Comparison of ENCODE assay signal across 20 mouse cellular contexts in the genomic region with DNA sequence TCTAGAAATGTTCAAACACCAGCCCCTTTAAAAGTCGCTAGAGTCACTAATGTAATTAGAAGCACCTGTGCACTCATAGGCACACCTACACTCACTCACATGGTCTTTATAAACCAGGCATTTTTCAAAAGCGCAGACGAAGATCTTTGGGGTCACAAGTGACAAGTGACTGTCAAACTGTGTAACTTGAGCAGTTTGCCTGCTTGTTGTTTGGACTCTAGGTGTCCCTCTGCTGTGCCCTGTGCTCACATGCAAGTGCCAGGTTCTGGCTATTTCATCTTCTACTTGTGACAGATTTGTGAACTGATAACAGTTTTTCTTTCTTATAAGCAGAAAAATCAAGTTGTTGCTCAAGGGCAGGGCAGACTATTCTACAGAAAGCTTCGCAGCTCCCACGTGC. TPM values are rescaled to one million over a fixed set of nuclear protein-coding genes. Genes with fewer than 3 reads are reported as not detected.
DNase-seq lines count a peak whose midpoint lies in the region; ATAC-seq and TF ChIP-seq lines count a peak whose summit lies in the region.
"Had no signal": no experiment of that assay in that cellular context is flagged by ENCODE, and none has a peak within 500 bp of the region (broad histone marks: within the 10 kb centered on the region; RNA-seq: fewer than 3 reads in every experiment).

No protein-coding gene starts in this region.

- TF ChIP-seq EP300 in lung, postnatal 0 days (IDR thresholded peaks at IDR 0.05) = no peak

- WGBS in forebrain, embryonic 13.5 days = 87% methylated on average over 5 of the region's 5 CpGs
- WGBS in forebrain, embryonic 10.5 days = 79% methylated on average over 5 of the region's 5 CpGs
- WGBS in intestine, embryonic 14.5 days = 77% methylated on average over 5 of the region's 5 CpGs
- WGBS in intestine, embryonic 15.5 days = 78% methylated on average over 5 of the region's 5 CpGs
- 57% methylated on average over 5 of the region's 5 CpGs for WGBS in lung, postnatal 0 days
- WGBS in embryonic facial prominence, embryonic 14.5 days = 56% methylated on average over 5 of the region's 5 CpGs

- H3K36me3 ChIP-seq in forebrain, embryonic 13.5 days (ENCODE audit: poor library complexity, severe bottlenecking) = peaks cover 39% of the 10 kb centered on the region
- H3K36me3 ChIP-seq in forebrain, embryonic 10.5 days (replicated peaks) = peaks cover 50% of the 10 kb centered on the region
- peaks cover 29% of the 10 kb centered on the region for H3K36me3 ChIP-seq in intestine, embryonic 14.5 days (ENCODE audit: control insufficient read depth, insufficient read depth, low read length)
- peaks cover 5% of the 10 kb centered on the region; the same call in 1 of the 2 replicates for H3K36me3 ChIP-seq in intestine, embryonic 15.5 days
- H3K36me3 ChIP-seq in lung, postnatal 0 days (ENCODE audit: insufficient read depth, low read length) = peaks cover 3% of the 10 kb centered on the region
- peaks cover 41% of the 10 kb centered on the region for H3K36me3 ChIP-seq in embryonic facial prominence, embryonic 14.5 days (ENCODE audit: control insufficient read depth, insufficient read depth, low read length)

- no peak for DNase-seq in forebrain, embryonic 10.5 days (ENCODE audit: extremely low spot score, low spot score)
- no peak for DNase-seq in intestine, embryonic 14.5 days (ENCODE audit: low spot score)
- no peak for DNase-seq in lung, postnatal 0 days (ENCODE audit: low spot score)
- DNase-seq in lung, postnatal 10 days = no peak
- DNase-seq in embryonic facial prominence, embryonic 14.5 days (ENCODE audit: low spot score) = no peak
- no peak for DNase-seq in cerebellum, adult 11 months
- DNase-seq: adrenal gland, postnatal 25 days; cerebellum, adult 11-12 months; cerebellum, postnatal 14 days; heart, postnatal 4 days; layer of hippocampus, postnatal 36 days; lung, adult 18-20 months; right cerebral cortex, adult 18-20 months; thymus, postnatal 25 days had no signal

- H3K9ac ChIP-seq in forebrain, embryonic 13.5 days = peak overlapping the region; percentile 34
- H3K9ac ChIP-seq in intestine, embryonic 14.5 days (ENCODE audit: low read length) = no peak overlapping the region
- no peak overlapping the region for H3K9ac ChIP-seq in intestine, embryonic 15.5 days
- 0 out of 2 replicates have a peak overlapping the region, but pooled peaks have one; percentile 19 for H3K9ac ChIP-seq in lung, postnatal 0 days (replicated peaks; ENCODE audit: low read depth)
- peak overlapping the region; percentile 15; the same call in 1 of the 2 replicates for H3K9ac ChIP-seq in embryonic facial prominence, embryonic 14.5 days (ENCODE audit: low read depth, low read length)
- H3K9ac ChIP-seq: forebrain, embryonic 15.5 days had no signal

- ATAC-seq in forebrain, embryonic 13.5 days = no peak
- no peak for ATAC-seq in intestine, embryonic 14.5 days (replicated peaks; ENCODE audit: low FRiP score, low TSS enrichment, low read depth)
- ATAC-seq in intestine, embryonic 15.5 days = no peak
- ATAC-seq in lung, postnatal 0 days = no peak
- no peak for ATAC-seq in embryonic facial prominence, embryonic 14.5 days (ENCODE audit: low read depth)
- ATAC-seq: forebrain, embryonic 15.5 days had no signal

- H3K4me1 ChIP-seq in forebrain, embryonic 13.5 days = peaks cover 34% of the 10 kb centered on the region
- peaks cover 37% of the 10 kb centered on the region for H3K4me1 ChIP-seq in forebrain, embryonic 10.5 days
- H3K4me1 ChIP-seq in intestine, embryonic 14.5 days (replicated peaks; ENCODE audit: control insufficient read depth, insufficient read depth, low read length) = peaks cover 27% of the 10 kb centered on the region
- peaks cover 16% of the 10 kb centered on the region for H3K4me1 ChIP-seq in intestine, embryonic 15.5 days (replicated peaks)
- peaks cover 21% of the 10 kb centered on the region; the same call in 1 of the 2 replicates for H3K4me1 ChIP-seq in lung, postnatal 0 days (ENCODE audit: insufficient read depth, low read depth, low read length)
- H3K4me1 ChIP-seq in embryonic facial prominence, embryonic 14.5 days (ENCODE audit: control insufficient read depth, insufficient read depth, low read length) = peaks cover 21% of the 10 kb centered on the region

- H3K4me3 ChIP-seq in forebrain, embryonic 13.5 days = no peak overlapping the region
- H3K4me3 ChIP-seq in forebrain, embryonic 10.5 days = no peak overlapping the region
- H3K4me3 ChIP-seq in intestine, embryonic 14.5 days (ENCODE audit: low read depth, low read length) = no peak overlapping the region
- H3K4me3 ChIP-seq in intestine, embryonic 15.5 days (replicated peaks) = no peak overlapping the region
- no peak overlapping the region for H3K4me3 ChIP-seq in lung, postnatal 0 days (ENCODE audit: low read depth, low read length)
- H3K4me3 ChIP-seq in embryonic facial prominence, embryonic 14.5 days (ENCODE audit: low read depth, low read length) = no peak overlapping the region
- H3K4me3 ChIP-seq: forebrain, embryonic 15.5 days; layer of hippocampus, adult 2 months had no signal

- no peak overlapping the region for H3K4me2 ChIP-seq in forebrain, embryonic 13.5 days
- H3K4me2 ChIP-seq in intestine, embryonic 14.5 days (ENCODE audit: low read length) = 0 out of 2 replicates have a peak overlapping the region, but pooled peaks have one; percentile 4
- no peak overlapping the region for H3K4me2 ChIP-seq in intestine, embryonic 15.5 days (replicated peaks)
- H3K4me2 ChIP-seq in lung, postnatal 0 days (replicated peaks; ENCODE audit: low read depth, low read length) = no peak overlapping the region
- peak overlapping the region; percentile 10; the same call in 1 of the 2 replicates for H3K4me2 ChIP-seq in embryonic facial prominence, embryonic 14.5 days (ENCODE audit: low read depth, low read length)
- H3K4me2 ChIP-seq: forebrain, embryonic 15.5 days; midbrain, embryonic 11.5 days had no signal

- no peaks in the 10 kb centered on the region for H3K9me3 ChIP-seq in forebrain, embryonic 13.5 days (replicated peaks)
- H3K9me3 ChIP-seq in forebrain, embryonic 10.5 days = no peaks in the 10 kb centered on the region
- no peaks in the 10 kb centered on the region for H3K9me3 ChIP-seq in intestine, embryonic 14.5 days (ENCODE audit: control insufficient read depth, low read length)
- no peaks in the 10 kb centered on the region for H3K9me3 ChIP-seq in intestine, embryonic 15.5 days
- no peaks in the 10 kb centered on the region for H3K9me3 ChIP-seq in lung, postnatal 0 days (ENCODE audit: low read length)
- H3K9me3 ChIP-seq in embryonic facial prominence, embryonic 14.5 days (ENCODE audit: control insufficient read depth, low read length) = no peaks in the 10 kb centered on the region
- H3K9me3 ChIP-seq: forebrain, embryonic 15.5 days had no signal

- no peak overlapping the region for H3K27ac ChIP-seq in forebrain, embryonic 13.5 days
- no peak overlapping the region for H3K27ac ChIP-seq in forebrain, embryonic 10.5 days
- H3K27ac ChIP-seq in intestine, embryonic 14.5 days (ENCODE audit: low read depth) = no peak overlapping the region
- no peak overlapping the region for H3K27ac ChIP-seq in intestine, embryonic 15.5 days
- H3K27ac ChIP-seq in lung, postnatal 0 days (ENCODE audit: low read length) = no peak overlapping the region
- H3K27ac ChIP-seq in embryonic facial prominence, embryonic 14.5 days (replicated peaks; ENCODE audit: low read depth, low read length) = no peak overlapping the region
- H3K27ac ChIP-seq: forebrain, embryonic 15.5 days; layer of hippocampus, adult 2 months; macrophage had no signal

- no peak for TF ChIP-seq CTCF in lung, postnatal 0 days (IDR thresholded peaks at IDR 0.05)

- H3K27me3 ChIP-seq in forebrain, embryonic 13.5 days = no peaks in the 10 kb centered on the region
- no peaks in the 10 kb centered on the region for H3K27me3 ChIP-seq in forebrain, embryonic 10.5 days (ENCODE audit: poor library complexity, severe bottlenecking)
- no peaks in the 10 kb centered on the region for H3K27me3 ChIP-seq in intestine, embryonic 14.5 days (replicated peaks; ENCODE audit: control insufficient read depth, insufficient read depth, low read length)
- H3K27me3 ChIP-seq in intestine, embryonic 15.5 days (replicated peaks) = no peaks in the 10 kb centered on the region
- no peaks in the 10 kb centered on the region for H3K27me3 ChIP-seq in lung, postnatal 0 days (replicated peaks; ENCODE audit: insufficient read depth, low read length)
- H3K27me3 ChIP-seq in embryonic facial prominence, embryonic 14.5 days (replicated peaks; ENCODE audit: control insufficient read depth, insufficient read depth, low read length) = no peaks in the 10 kb centered on the region
- H3K27me3 ChIP-seq: forebrain, embryonic 15.5 days had no signal

RNA-seq across cellular contexts. Expression of a gene that starts 3.5 kb away (rescaled TPM):
- 16.7 and 19.9 TPM in 2 replicates for polyA plus RNA-seq in forebrain, embryonic 13.5 days (2015; fragmentation: Nextera tagmentation; extraction: Ambion mirVana)
- polyA plus RNA-seq in forebrain, embryonic 10.5 days (2016; fragmentation: Nextera tagmentation; extraction: Ambion mirVana) = 22.0 and 22.9 TPM in 2 replicates
- 20.9 and 22.1 TPM in 2 replicates for polyA plus RNA-seq in intestine, embryonic 14.5 days (2014; fragmentation: Nextera tagmentation; extraction: Ambion mirVana)
- 15.1 and 16.2 TPM in 2 replicates for polyA plus RNA-seq in intestine, embryonic 15.5 days (2015; fragmentation: Nextera tagmentation; extraction: Ambion mirVana)
- polyA plus RNA-seq in lung, postnatal 0 days (2015; fragmentation: Nextera tagmentation; extraction: Ambion mirVana) = 12.6 and 13.5 TPM in 2 replicates
- 21.0 and 22.4 TPM in 2 replicates for polyA plus RNA-seq in embryonic facial prominence, embryonic 14.5 days (2014; fragmentation: Nextera tagmentation; extraction: Ambion mirVana)

Comparison
In these comparisons a context has a peak if more than half of its experiments do, and no peak if none do; other contexts are left out.
1. H3K4me2 ChIP-seq: peak in intestine, embryonic 14.5 days (single experiment) and embryonic facial prominence, embryonic 14.5 days (single experiment); none in forebrain, embryonic 13.5 days (single experiment), intestine, embryonic 15.5 days (single experiment) and lung, postnatal 0 days (single experiment).
2. H3K9ac ChIP-seq: peak in forebrain, embryonic 13.5 days (single experiment), lung, postnatal 0 days (single experiment) and embryonic facial prominence, embryonic 14.5 days (single experiment); none in intestine, embryonic 14.5 days (single experiment) and intestine, embryonic 15.5 days (single experiment).